Mouse (Mus musculus): ENCODE data around the gene Ahnak. TPM values are rescaled to one million over a fixed set of nuclear protein-coding genes. Genes with fewer than 3 reads are reported as not detected.

Gene Ahnak
- 22.4 and 25.0 TPM in 2 replicates for polyA plus RNA-seq (2015; fragmentation: Nextera tagmentation; extraction: Ambion mirVana)

- Histone ChIP-seq H3K27me3 (replicated peaks) (no peaks in the 10 kb centered on the region), H3K4me1 (replicated peaks) (peaks cover 51% of the 10 kb centered on the region), H3K36me3 (no peaks in the 10 kb centered on the region), H3K9me3 (no peaks in the 10 kb centered on the region), H3K9ac (peak within 1 kb of the TSS; percentile 78), H3K4me3 (replicated peaks) (peak within 1 kb of the TSS; percentile 81), H3K27ac (peak within 1 kb of the TSS; percentile 96), H3K4me2 (replicated peaks) (peak within 1 kb of the TSS; percentile 88)
- under 1% methylated on average over 42 of the region's 42 CpGs for WGBS
- peak; percentile 77 for ATAC-seq
Observed at GRCm38 (mm10) chr19:8989066-8989566, at the start of gene Ahnak. Gene Ahnak, plus strand, starts transcription at chr19:8989284.

GRCm38 (mm10) chr19:8940526-8941133 lies 48.5 kb upstream of the Ahnak start:
- peaks cover 6% of the 10 kb centered on the region for H3K36me3 ChIP-seq
- H3K9me3 ChIP-seq: no peaks in the 10 kb centered on the region
- H3K9ac ChIP-seq: 0 out of 2 replicates have a peak overlapping the region, but pooled peaks have one; percentile 21
- ATAC-seq: no peak
- WGBS: 80% methylated on average over 15 of the region's 15 CpGs
- H3K4me1 ChIP-seq (replicated peaks): peaks cover 29% of the 10 kb centered on the region
- H3K27me3 ChIP-seq (replicated peaks): no peaks in the 10 kb centered on the region
- 0 out of 2 replicates have a peak overlapping the region, but pooled peaks have one; percentile 81 for H3K27ac ChIP-seq
- no peak overlapping the region for H3K4me3 ChIP-seq (replicated peaks)
- H3K4me2 ChIP-seq (replicated peaks): peak overlapping the region; percentile 69; the same call in 1 of the 2 replicates

GRCm38 (mm10) chr19:8941136-8941514 lies 48.0 kb upstream of the Ahnak start:
- H3K4me3 ChIP-seq (replicated peaks): peak overlapping the region; percentile 96
- 33% methylated on average over 10 of the region's 10 CpGs for WGBS
- H3K27ac ChIP-seq: peak overlapping the region; percentile 81
- peak; percentile 21; the same call in 1 of the 2 replicates for ATAC-seq
- H3K27me3 ChIP-seq (replicated peaks): no peaks in the 10 kb centered on the region
- peak overlapping the region; percentile 58 for H3K9ac ChIP-seq
- H3K9me3 ChIP-seq: no peaks in the 10 kb centered on the region
- H3K4me1 ChIP-seq (replicated peaks): peaks cover 29% of the 10 kb centered on the region
- H3K4me2 ChIP-seq (replicated peaks): peak overlapping the region; percentile 69
- H3K36me3 ChIP-seq: peaks cover 11% of the 10 kb centered on the region

- WGBS: under 1% methylated on average over 64 of the region's 64 CpGs
Observed at GRCm38 (mm10) chr19:8941515-8942217, 47.4 kb upstream of the Ahnak start, which contains the start of gene Mta2. Gene Mta2, plus strand, starts transcription at chr19:8941875.

GRCm38 (mm10) chr19:8942276-8942964 lies 46.7 kb upstream of the Ahnak start:
- Histone ChIP-seq H3K9ac (peak overlapping the region; percentile 99), H3K4me2 (replicated peaks) (peak overlapping the region; percentile 69), H3K9me3 (no peaks in the 10 kb centered on the region), H3K36me3 (peaks cover 21% of the 10 kb centered on the region), H3K4me3 (replicated peaks) (peak overlapping the region; percentile 96), H3K4me1 (replicated peaks) (peaks cover 29% of the 10 kb centered on the region), H3K27me3 (replicated peaks) (no peaks in the 10 kb centered on the region), H3K27ac (peak overlapping the region; percentile 99)
- peak; percentile 71 for ATAC-seq
- WGBS: 0% methylated on average over 46 of the region's 46 CpGs

More at GRCm38 (mm10) chr19:8941515-8942217, 47.4 kb upstream of the Ahnak start, which contains the start of gene Mta2:
- Histone ChIP-seq H3K27me3 (replicated peaks) (no peaks in the 10 kb centered on the region), H3K4me2 (replicated peaks) (peak within 1 kb of the TSS; percentile 69), H3K4me1 (replicated peaks) (peaks cover 29% of the 10 kb centered on the region), H3K4me3 (replicated peaks) (peak within 1 kb of the TSS; percentile 96), H3K27ac (peak within 1 kb of the TSS; percentile 99), H3K36me3 (peaks cover 15% of the 10 kb centered on the region), H3K9me3 (no peaks in the 10 kb centered on the region), H3K9ac (peak within 1 kb of the TSS; percentile 99)
- peak; percentile 95 for ATAC-seq

GRCm38 (mm10) chr19:8943047-8943446 lies 46.0 kb upstream of the Ahnak start:
- Histone ChIP-seq H3K4me3 (replicated peaks) (peak overlapping the region; percentile 96), H3K9ac (peak overlapping the region; percentile 99), H3K27ac (no peak overlapping the region), H3K4me1 (replicated peaks) (peaks cover 29% of the 10 kb centered on the region), H3K27me3 (replicated peaks) (no peaks in the 10 kb centered on the region), H3K36me3 (peaks cover 25% of the 10 kb centered on the region), H3K4me2 (replicated peaks) (peak overlapping the region; percentile 69), H3K9me3 (no peaks in the 10 kb centered on the region)
- WGBS: 53% methylated on average over 2 of the region's 2 CpGs
- ATAC-seq: no peak

- Histone ChIP-seq H3K4me1 (replicated peaks) (peaks cover 29% of the 10 kb centered on the region), H3K4me3 (replicated peaks) (peak overlapping the region; percentile 96), H3K36me3 (peaks cover 35% of the 10 kb centered on the region), H3K9me3 (no peaks in the 10 kb centered on the region), H3K27me3 (replicated peaks) (no peaks in the 10 kb centered on the region), H3K27ac (peak overlapping the region; percentile 19; the same call in 1 of the 2 replicates), H3K4me2 (replicated peaks) (peak overlapping the region; percentile 69), H3K9ac (0 out of 2 replicates have a peak overlapping the region, but pooled peaks have one; percentile 15)
- no peak for ATAC-seq
- WGBS: 23% methylated on average over 5 of the region's 5 CpGs
Observed at GRCm38 (mm10) chr19:8944062-8944461, 45.0 kb upstream of the Ahnak start.

GRCm38 (mm10) chr19:8944750-8945149 lies 44.3 kb upstream of the Ahnak start:
- H3K9me3 ChIP-seq: no peaks in the 10 kb centered on the region
- peak overlapping the region; percentile 69 for H3K4me2 ChIP-seq (replicated peaks)
- ATAC-seq: no peak
- peak overlapping the region; percentile 24 for H3K4me3 ChIP-seq (replicated peaks)
- peak overlapping the region; percentile 26 for H3K9ac ChIP-seq
- no peaks in the 10 kb centered on the region for H3K27me3 ChIP-seq (replicated peaks)
- peak overlapping the region; percentile 36; the same call in 1 of the 2 replicates for H3K27ac ChIP-seq
- peaks cover 38% of the 10 kb centered on the region for H3K36me3 ChIP-seq
- 21% methylated on average over 5 of the region's 5 CpGs for WGBS
- H3K4me1 ChIP-seq (replicated peaks): peaks cover 29% of the 10 kb centered on the region

GRCm38 (mm10) chr19:8945251-8945650 lies 43.8 kb upstream of the Ahnak start:
- Histone ChIP-seq H3K4me3 (replicated peaks) (peak overlapping the region; percentile 24), H3K27ac (peak overlapping the region; percentile 36; the same call in 1 of the 2 replicates), H3K36me3 (peaks cover 41% of the 10 kb centered on the region), H3K9me3 (no peaks in the 10 kb centered on the region), H3K27me3 (replicated peaks) (no peaks in the 10 kb centered on the region), H3K4me1 (replicated peaks) (peaks cover 29% of the 10 kb centered on the region), H3K9ac (peak overlapping the region; percentile 26), H3K4me2 (replicated peaks) (peak overlapping the region; percentile 69)
- no peak for ATAC-seq
- 76% methylated on average over 6 of the region's 6 CpGs for WGBS

- H3K4me3 ChIP-seq (replicated peaks): no peak overlapping the region
- H3K36me3 ChIP-seq: peaks cover 54% of the 10 kb centered on the region
- 92% methylated on average over 7 of the region's 7 CpGs for WGBS
Observed at GRCm38 (mm10) chr19:8946929-8947328, 42.2 kb upstream of the Ahnak start.

GRCm38 (mm10) chr19:8950190-8950589 lies 38.9 kb upstream of the Ahnak start:
- Histone ChIP-seq H3K4me3 (replicated peaks) (no peak overlapping the region), H3K4me2 (replicated peaks) (no peak overlapping the region), H3K9me3 (no peaks in the 10 kb centered on the region), H3K9ac (no peak overlapping the region), H3K4me1 (replicated peaks) (peaks cover 10% of the 10 kb centered on the region), H3K27me3 (replicated peaks) (no peaks in the 10 kb centered on the region), H3K36me3 (peaks cover 54% of the 10 kb centered on the region), H3K27ac (no peak overlapping the region)
- ATAC-seq: no peak
- 93% methylated on average over 5 of the region's 5 CpGs for WGBS

More at GRCm38 (mm10) chr19:8946929-8947328, 42.2 kb upstream of the Ahnak start:
- Histone ChIP-seq H3K4me2 (replicated peaks) (no peak overlapping the region), H3K27me3 (replicated peaks) (no peaks in the 10 kb centered on the region), H3K4me1 (replicated peaks) (peaks cover 18% of the 10 kb centered on the region), H3K9ac (no peak overlapping the region), H3K27ac (no peak overlapping the region), H3K9me3 (no peaks in the 10 kb centered on the region)
- ATAC-seq: no peak
